Mouse (Mus musculus): ENCODE measurements at regions not wholly inside any gene's neighbourhood (a gene's known extent, or its start where the extent isn't known, plus 50 kb on each side); places are given as distances from the start of the nearest gene placed in this dataset.
A peak's percentile ranks its signal among the peaks of the same experiment; 100 is the strongest.

DNA sequence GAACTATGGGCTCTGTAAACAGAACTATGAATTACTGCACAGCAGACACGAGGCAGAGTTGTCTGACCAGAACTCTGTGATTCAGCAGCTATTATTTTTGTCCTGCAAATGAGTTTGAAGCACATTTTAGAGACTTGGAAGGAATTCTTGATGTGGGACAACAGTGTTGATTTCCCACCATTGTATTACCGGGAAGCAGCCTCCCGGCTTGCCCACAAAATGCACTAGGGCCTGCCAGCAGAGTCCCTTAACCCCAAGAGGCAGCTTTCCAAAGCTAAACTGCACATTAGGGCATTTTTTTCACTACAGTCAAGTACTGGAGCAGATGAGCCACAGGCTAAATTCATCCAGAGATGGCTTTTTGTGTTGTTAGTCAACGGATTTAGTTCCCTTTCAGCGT is 230.8 kb upstream of the Usp25 start:
- H3K4me1 ChIP-seq (ENCODE audit: control insufficient read depth, insufficient read depth): no peaks in the 10 kb centered on the region
- no peak overlapping the region for H3K9ac ChIP-seq (replicated peaks; ENCODE audit: low read depth, low read length)
- TF ChIP-seq CTCF (IDR thresholded peaks at IDR 0.05; ENCODE audit: low read depth) (no peak), EP300 (IDR thresholded peaks at IDR 0.05; ENCODE audit: low read depth) (no peak)
- no peaks in the 10 kb centered on the region for H3K27me3 ChIP-seq (ENCODE audit: control insufficient read depth, insufficient read depth, low read length)
- no peak overlapping the region for H3K4me2 ChIP-seq (ENCODE audit: low read depth, low read length)
- 61% methylated on average over 5 of the region's 5 CpGs for WGBS
- no peaks in the 10 kb centered on the region for H3K9me3 ChIP-seq (replicated peaks; ENCODE audit: control insufficient read depth, low read length)
- no peak overlapping the region for H3K4me3 ChIP-seq (ENCODE audit: low read depth, low read length)
- no peaks in the 10 kb centered on the region for H3K36me3 ChIP-seq (replicated peaks; ENCODE audit: control insufficient read depth, insufficient read depth, low read length)
- no peak for DNase-seq (ENCODE audit: low spot score)
- no peak for ATAC-seq (ENCODE audit: insufficient read depth, low read depth)
- no peak overlapping the region for H3K27ac ChIP-seq (ENCODE audit: low read depth)

DNA sequence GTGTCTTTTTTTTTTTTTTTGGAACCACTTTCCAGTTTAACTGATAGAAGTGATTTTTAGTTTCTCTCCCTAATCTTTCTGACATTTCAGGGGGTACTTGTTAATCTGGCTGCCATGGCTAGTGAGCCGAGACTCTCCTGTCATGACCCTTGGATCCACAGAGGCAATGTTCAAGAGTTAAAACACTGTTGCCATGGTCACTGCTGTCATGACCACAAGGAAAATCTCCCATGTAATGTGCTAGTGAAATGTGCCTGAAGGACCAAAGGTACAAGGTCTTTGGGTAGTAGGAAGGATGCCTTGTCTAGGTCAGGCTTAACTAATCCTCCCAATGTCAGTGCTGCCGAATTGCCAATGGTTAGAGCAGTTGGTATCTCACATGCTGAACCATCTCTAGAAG is 237.7 kb upstream of the Usp25 start:
- no peak overlapping the region for H3K4me3 ChIP-seq (ENCODE audit: low read depth, low read length)
- no peak overlapping the region for H3K27ac ChIP-seq (ENCODE audit: low read depth)
- H3K9ac ChIP-seq (replicated peaks; ENCODE audit: low read depth, low read length): no peak overlapping the region
- H3K36me3 ChIP-seq (replicated peaks; ENCODE audit: control insufficient read depth, insufficient read depth, low read length): no peaks in the 10 kb centered on the region
- no peaks in the 10 kb centered on the region for H3K9me3 ChIP-seq (replicated peaks; ENCODE audit: control insufficient read depth, low read length)
- no peaks in the 10 kb centered on the region for H3K27me3 ChIP-seq (ENCODE audit: control insufficient read depth, insufficient read depth, low read length)
- no peak overlapping the region for H3K4me2 ChIP-seq (ENCODE audit: low read depth, low read length)
- 59% methylated on average over 2 of the region's 2 CpGs for WGBS
- no peak for ATAC-seq (ENCODE audit: insufficient read depth, low read depth)
- no peak for DNase-seq (ENCODE audit: low spot score)
- TF ChIP-seq EP300 (IDR thresholded peaks at IDR 0.05; ENCODE audit: low read depth) (no peak), CTCF (IDR thresholded peaks at IDR 0.05; ENCODE audit: low read depth) (no peak)
- H3K4me1 ChIP-seq (ENCODE audit: control insufficient read depth, insufficient read depth): no peaks in the 10 kb centered on the region

DNA sequence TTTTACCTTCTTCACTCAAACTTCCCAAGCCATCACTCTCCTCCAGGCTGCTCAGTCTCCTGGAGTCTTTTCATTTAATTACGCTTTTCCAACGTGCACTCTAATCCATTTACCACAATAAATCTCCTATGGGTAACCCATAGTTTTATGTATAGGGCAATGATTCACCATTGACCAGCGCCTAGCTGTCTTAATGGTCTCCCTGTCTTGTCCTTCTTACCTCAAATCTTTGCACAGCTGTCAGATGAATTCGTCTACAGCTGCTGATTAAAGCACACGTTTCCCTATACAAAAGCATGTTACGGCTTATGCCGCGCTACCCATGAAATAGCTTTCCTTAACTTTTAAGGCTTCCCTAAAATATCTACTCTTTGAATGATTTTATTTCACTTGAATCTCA is 239.5 kb upstream of the Usp25 start:
- Histone ChIP-seq H3K4me1 (ENCODE audit: control insufficient read depth, insufficient read depth) (no peaks in the 10 kb centered on the region), H3K27ac (ENCODE audit: low read depth) (no peak overlapping the region), H3K9ac (replicated peaks; ENCODE audit: low read depth, low read length) (no peak overlapping the region), H3K27me3 (ENCODE audit: control insufficient read depth, insufficient read depth, low read length) (no peaks in the 10 kb centered on the region), H3K36me3 (replicated peaks; ENCODE audit: control insufficient read depth, insufficient read depth, low read length) (no peaks in the 10 kb centered on the region), H3K4me2 (ENCODE audit: low read depth, low read length) (no peak overlapping the region), H3K9me3 (replicated peaks; ENCODE audit: control insufficient read depth, low read length) (no peaks in the 10 kb centered on the region), H3K4me3 (ENCODE audit: low read depth, low read length) (no peak overlapping the region)
- no peak for ATAC-seq (ENCODE audit: insufficient read depth, low read depth)
- TF ChIP-seq EP300 (IDR thresholded peaks at IDR 0.05; ENCODE audit: low read depth): no peak
- no peak for TF ChIP-seq CTCF (IDR thresholded peaks at IDR 0.05; ENCODE audit: low read depth)
- WGBS: 87% methylated on average over 8 of the region's 8 CpGs
- DNase-seq (ENCODE audit: low spot score): no peak

DNA sequence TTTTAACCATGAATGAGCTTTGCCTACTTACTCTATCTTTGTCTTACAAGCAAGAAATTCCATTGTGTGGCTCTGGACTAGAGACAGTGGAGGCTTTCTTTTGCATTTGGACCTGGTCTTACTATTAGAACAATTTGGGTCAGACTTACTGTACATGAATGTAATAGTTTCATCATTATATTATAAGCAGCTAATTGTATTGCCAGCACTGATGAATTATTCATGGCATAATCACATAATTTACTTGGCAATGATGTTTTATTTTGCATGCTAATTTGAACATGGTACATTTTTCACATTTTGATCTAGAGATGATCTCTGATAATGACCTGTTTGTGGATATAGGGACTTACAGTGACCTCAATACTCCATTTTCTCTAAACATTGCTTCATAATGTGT is 240.0 kb upstream of the Usp25 start:
- H3K9me3 ChIP-seq (replicated peaks; ENCODE audit: control insufficient read depth, low read length): no peaks in the 10 kb centered on the region
- H3K4me1 ChIP-seq (ENCODE audit: control insufficient read depth, insufficient read depth): no peaks in the 10 kb centered on the region
- TF ChIP-seq EP300 (IDR thresholded peaks at IDR 0.05; ENCODE audit: low read depth): no peak
- no peak for TF ChIP-seq CTCF (IDR thresholded peaks at IDR 0.05; ENCODE audit: low read depth)
- H3K4me2 ChIP-seq (ENCODE audit: low read depth, low read length): no peak overlapping the region
- ATAC-seq (ENCODE audit: insufficient read depth, low read depth) (no peak), DNase-seq (ENCODE audit: low spot score) (no peak)
- H3K9ac ChIP-seq (replicated peaks; ENCODE audit: low read depth, low read length): no peak overlapping the region
- H3K27me3 ChIP-seq (ENCODE audit: control insufficient read depth, insufficient read depth, low read length): no peaks in the 10 kb centered on the region
- no peak overlapping the region for H3K4me3 ChIP-seq (ENCODE audit: low read depth, low read length)
- no peaks in the 10 kb centered on the region for H3K36me3 ChIP-seq (replicated peaks; ENCODE audit: control insufficient read depth, insufficient read depth, low read length)
- H3K27ac ChIP-seq (ENCODE audit: low read depth): no peak overlapping the region

DNA sequence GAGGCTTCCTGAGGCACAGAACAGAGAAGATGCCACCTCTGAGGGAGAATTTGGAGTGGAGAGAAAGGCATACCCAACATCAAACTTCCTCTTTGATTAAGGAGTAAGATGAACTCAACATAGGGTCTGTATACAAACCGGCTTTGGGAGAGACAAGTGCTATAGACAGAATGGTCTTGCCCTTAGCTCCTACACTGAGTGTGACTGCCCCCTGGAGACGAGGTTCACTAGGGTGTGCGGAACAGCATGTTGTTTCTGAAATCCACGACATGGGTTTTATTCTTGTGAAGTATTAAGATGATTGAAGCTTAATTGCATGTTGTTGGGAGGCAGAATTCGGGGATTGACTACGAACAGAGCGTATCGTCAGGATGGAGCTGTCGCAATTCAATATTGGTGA is 244.9 kb upstream of the Usp25 start:
- Histone ChIP-seq H3K27me3 (ENCODE audit: control insufficient read depth, insufficient read depth, low read length) (no peaks in the 10 kb centered on the region), H3K27ac (ENCODE audit: low read depth) (no peak overlapping the region), H3K4me1 (ENCODE audit: control insufficient read depth, insufficient read depth) (no peaks in the 10 kb centered on the region), H3K36me3 (replicated peaks; ENCODE audit: control insufficient read depth, insufficient read depth, low read length) (no peaks in the 10 kb centered on the region), H3K9ac (replicated peaks; ENCODE audit: low read depth, low read length) (no peak overlapping the region), H3K9me3 (replicated peaks; ENCODE audit: control insufficient read depth, low read length) (no peaks in the 10 kb centered on the region), H3K4me2 (ENCODE audit: low read depth, low read length) (no peak overlapping the region), H3K4me3 (ENCODE audit: low read depth, low read length) (no peak overlapping the region)
- DNase-seq (ENCODE audit: low spot score) (peak; percentile 17), ATAC-seq (ENCODE audit: insufficient read depth, low read depth) (peak; percentile 30; the same call in 1 of the 2 replicates)
- TF ChIP-seq EP300 (IDR thresholded peaks at IDR 0.05; ENCODE audit: low read depth) (no peak), CTCF (IDR thresholded peaks at IDR 0.05; ENCODE audit: low read depth) (peak; percentile 63)
- WGBS: 81% methylated on average over 9 of the region's 9 CpGs

DNA sequence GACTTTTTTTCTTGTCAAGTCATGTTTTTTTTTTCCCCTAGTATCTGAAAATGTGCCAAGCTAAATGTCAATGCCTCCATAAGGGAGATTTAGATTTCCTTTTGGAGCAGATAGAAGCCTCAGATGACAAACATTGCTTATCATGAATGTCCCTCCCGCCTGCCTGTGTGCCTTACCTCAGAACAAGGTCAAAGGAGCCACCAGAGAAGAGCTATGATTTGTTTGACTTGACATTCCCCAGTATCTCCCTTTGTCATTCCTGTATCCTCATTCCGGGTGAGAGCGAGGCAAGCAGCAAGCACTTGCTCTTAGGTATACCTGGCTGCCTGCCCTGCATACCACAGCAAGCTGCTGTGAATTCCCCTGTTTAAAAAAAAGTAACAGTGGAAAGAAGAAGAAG is 246.9 kb upstream of the Usp25 start:
- Histone ChIP-seq H3K9ac (replicated peaks; ENCODE audit: low read depth, low read length) (no peak overlapping the region), H3K27me3 (ENCODE audit: control insufficient read depth, insufficient read depth, low read length) (no peaks in the 10 kb centered on the region), H3K4me2 (ENCODE audit: low read depth, low read length) (no peak overlapping the region), H3K4me3 (ENCODE audit: low read depth, low read length) (no peak overlapping the region), H3K9me3 (replicated peaks; ENCODE audit: control insufficient read depth, low read length) (no peaks in the 10 kb centered on the region), H3K27ac (ENCODE audit: low read depth) (no peak overlapping the region), H3K4me1 (ENCODE audit: control insufficient read depth, insufficient read depth) (peaks cover 5% of the 10 kb centered on the region; the same call in 1 of the 2 replicates), H3K36me3 (replicated peaks; ENCODE audit: control insufficient read depth, insufficient read depth, low read length) (no peaks in the 10 kb centered on the region)
- WGBS: 36% methylated on average over 3 of the region's 3 CpGs
- ATAC-seq (ENCODE audit: insufficient read depth, low read depth): no peak
- TF ChIP-seq EP300 (IDR thresholded peaks at IDR 0.05; ENCODE audit: low read depth) (no peak), CTCF (IDR thresholded peaks at IDR 0.05; ENCODE audit: low read depth) (no peak)
- no peak for DNase-seq (ENCODE audit: low spot score)

Measured in heart, postnatal 0 days (tissue).